Mouse (Mus musculus) forebrain, embryonic 12.5 days (tissue): Measurements from ENCODE around the gene Rbm34. TPM values are rescaled to one million over a fixed set of nuclear protein-coding genes. Genes with fewer than 3 reads are reported as not detected.
A peak's percentile ranks its signal among the peaks of the same experiment; 100 is the strongest.

Experiments
- ATAC-seq: fragments of 200-750 bp; cut with Nextera tagmentation; 2 replicates; pipeline ENCODE4 v1.8.0; 2017; ENCODE audit warnings: moderate TSS enrichment; ENCODE audit not compliant: low FRiP score
- H3K27ac ChIP-seq: fragments of 300-500 bp; sonication (generic); 2 replicates; pipeline ENCODE4 v1.5.1; 2016; ENCODE audit warnings: mild to moderate bottlenecking
- H3K27me3 ChIP-seq: fragments of 300-500 bp; sonication (generic); 2 replicates; pipeline ENCODE4 v1.6.1; 2016; ENCODE audit warnings: mild to moderate bottlenecking
- H3K36me3 ChIP-seq: fragments of 300-500 bp; sonication (generic); replicated peaks from 2 replicates; pipeline ENCODE4 v1.6.1; 2016; ENCODE audit warnings: mild to moderate bottlenecking
- H3K4me1 ChIP-seq: fragments of 300-500 bp; sonication (generic); 2 replicates; pipeline ENCODE4 v1.6.1; 2016
- H3K4me2 ChIP-seq: fragments of 300-500 bp; sonication (generic); 2 replicates; pipeline ENCODE4 v1.6.1; 2016; ENCODE audit warnings: mild to moderate bottlenecking, moderate library complexity
- H3K4me3 ChIP-seq: fragments of 300-500 bp; sonication (generic); replicated peaks from 2 replicates; pipeline ENCODE4 v1.5.1; 2016; ENCODE audit warnings: mild to moderate bottlenecking
- H3K9ac ChIP-seq: fragments of 300-500 bp; sonication (generic); 2 replicates; pipeline ENCODE4 v1.6.1; 2016; ENCODE audit warnings: mild to moderate bottlenecking
- H3K9me3 ChIP-seq: fragments of 300-500 bp; sonication (generic); 2 replicates; pipeline ENCODE4 v1.6.1; 2016
- WGBS: fragments of 180-500 bp; shearing (Covaris S2); methylation state at CpG from one replicate; pipeline ENCODE4 v1.1.7; 2016; 5-methylcytosine and 5-hydroxymethylcytosine counted together
- polyA plus RNA-seq: library from polyadenylated mRNA; unstranded; fragments of >200 nt; fragmentation: Nextera tagmentation; extraction: Ambion mirVana; gene quantifications from 2 replicates; pipeline ENCODE4 v1.2.1, GENCODE M21; 2016

Rbm34 gene
- polyA plus RNA-seq, 1 experiment from 2014 or later = 33.0 TPM

GRCm38 (mm10) chr8:126928028-126928427 is 42.8 kb downstream of the Rbm34 start:
- no peak for ATAC-seq
- H3K4me3 ChIP-seq = no peak overlapping the region
- H3K4me2 ChIP-seq = no peak overlapping the region
- H3K36me3 ChIP-seq = peaks cover 44% of the 10 kb centered on the region
- H3K4me1 ChIP-seq = no peaks in the 10 kb centered on the region
- H3K27ac ChIP-seq = no peak overlapping the region
- H3K9me3 ChIP-seq = no peaks in the 10 kb centered on the region
- no peaks in the 10 kb centered on the region for H3K27me3 ChIP-seq
- H3K9ac ChIP-seq = no peak overlapping the region

- Histone ChIP-seq H3K9ac (no peak overlapping the region), H3K27me3 (no peaks in the 10 kb centered on the region), H3K4me1 (no peaks in the 10 kb centered on the region), H3K4me3 (no peak overlapping the region), H3K9me3 (no peaks in the 10 kb centered on the region), H3K27ac (no peak overlapping the region), H3K36me3 (peaks cover 36% of the 10 kb centered on the region), H3K4me2 (no peak overlapping the region)
- 67% methylated on average over 1 of the region's 1 CpGs for WGBS
- ATAC-seq = no peak
Measured at GRCm38 (mm10) chr8:126927058-126927457, 43.8 kb downstream of the Rbm34 start.

- no peak overlapping the region for H3K27ac ChIP-seq
- no peaks in the 10 kb centered on the region for H3K9me3 ChIP-seq
- no peak for ATAC-seq
- H3K9ac ChIP-seq = no peak overlapping the region
- H3K36me3 ChIP-seq = 0 out of 2 replicates have a peak, but pooled peaks cover 12% of the 10 kb centered on the region
- 92% methylated on average over 7 of the region's 7 CpGs for WGBS
- no peak overlapping the region for H3K4me2 ChIP-seq
- H3K4me1 ChIP-seq = peaks cover 4% of the 10 kb centered on the region; the same call in 1 of the 2 replicates
- H3K4me3 ChIP-seq = no peak overlapping the region
- no peaks in the 10 kb centered on the region for H3K27me3 ChIP-seq
Measured at GRCm38 (mm10) chr8:126922981-126923380, 47.9 kb downstream of the Rbm34 start.

- Histone ChIP-seq H3K9me3 (no peaks in the 10 kb centered on the region), H3K36me3 (0 out of 2 replicates have a peak, but pooled peaks cover 12% of the 10 kb centered on the region), H3K27me3 (no peaks in the 10 kb centered on the region), H3K4me1 (peaks cover 4% of the 10 kb centered on the region; the same call in 1 of the 2 replicates), H3K27ac (no peak overlapping the region), H3K9ac (no peak overlapping the region), H3K4me2 (no peak overlapping the region), H3K4me3 (no peak overlapping the region)
- no peak for ATAC-seq
- 92% methylated on average over 3 of the region's 3 CpGs for WGBS
Measured at GRCm38 (mm10) chr8:126921432-126921831, 49.4 kb downstream of the Rbm34 start.

- Histone ChIP-seq H3K9me3 (no peaks in the 10 kb centered on the region), H3K4me3 (no peak overlapping the region), H3K9ac (no peak overlapping the region), H3K27me3 (no peaks in the 10 kb centered on the region), H3K4me2 (no peak overlapping the region), H3K27ac (no peak overlapping the region), H3K36me3 (0 out of 2 replicates have a peak, but pooled peaks cover 7% of the 10 kb centered on the region), H3K4me1 (peaks cover 4% of the 10 kb centered on the region; the same call in 1 of the 2 replicates)
- ATAC-seq = peak; percentile 84
- whole genome bisulfite sequencing = 32% methylated on average over 3 of the region's 3 CpGs
Measured at GRCm38 (mm10) chr8:126920845-126921244, 50.0 kb downstream of the Rbm34 start.

GRCm38 (mm10) chr8:126920386-126920785 is 50.5 kb downstream of the Rbm34 start:
- H3K9ac ChIP-seq = no peak overlapping the region
- no peaks in the 10 kb centered on the region for H3K9me3 ChIP-seq
- ATAC-seq = no peak
- H3K27me3 ChIP-seq = no peaks in the 10 kb centered on the region
- 0 out of 2 replicates have a peak, but pooled peaks cover 4% of the 10 kb centered on the region for H3K36me3 ChIP-seq
- H3K4me1 ChIP-seq = peaks cover 4% of the 10 kb centered on the region; the same call in 1 of the 2 replicates
- WGBS = 85% methylated on average over 6 of the region's 6 CpGs
- H3K27ac ChIP-seq = no peak overlapping the region
- no peak overlapping the region for H3K4me3 ChIP-seq
- H3K4me2 ChIP-seq = no peak overlapping the region

GRCm38 (mm10) chr8:126919703-126920102 is 51.2 kb downstream of the Rbm34 start:
- no peak for ATAC-seq
- Histone ChIP-seq H3K9me3 (no peaks in the 10 kb centered on the region), H3K36me3 (0 out of 2 replicates have a peak, but pooled peaks cover 3% of the 10 kb centered on the region), H3K4me3 (no peak overlapping the region), H3K27me3 (no peaks in the 10 kb centered on the region), H3K4me1 (peaks cover 6% of the 10 kb centered on the region; the same call in 1 of the 2 replicates), H3K4me2 (no peak overlapping the region), H3K9ac (no peak overlapping the region), H3K27ac (no peak overlapping the region)
- 91% methylated on average over 5 of the region's 5 CpGs for WGBS

- peaks cover 10% of the 10 kb centered on the region; the same call in 1 of the 2 replicates for H3K4me1 ChIP-seq
- H3K4me3 ChIP-seq = no peak overlapping the region
- no peak overlapping the region for H3K27ac ChIP-seq
- H3K36me3 ChIP-seq = 0 out of 2 replicates have a peak, but pooled peaks cover 3% of the 10 kb centered on the region
- no peaks in the 10 kb centered on the region for H3K27me3 ChIP-seq
- no peak for ATAC-seq
- H3K9me3 ChIP-seq = no peaks in the 10 kb centered on the region
- WGBS = 59% methylated on average over 2 of the region's 2 CpGs
- H3K4me2 ChIP-seq = no peak overlapping the region
- H3K9ac ChIP-seq = no peak overlapping the region
Measured at GRCm38 (mm10) chr8:126919255-126919654, 51.6 kb downstream of the Rbm34 start.

- Histone ChIP-seq H3K4me2 (no peak overlapping the region), H3K9me3 (no peaks in the 10 kb centered on the region), H3K27ac (no peak overlapping the region), H3K4me3 (no peak overlapping the region), H3K27me3 (no peaks in the 10 kb centered on the region), H3K9ac (no peak overlapping the region), H3K36me3 (0 out of 2 replicates have a peak, but pooled peaks cover 3% of the 10 kb centered on the region), H3K4me1 (peaks cover 16% of the 10 kb centered on the region)
- no peak for ATAC-seq
- 100% methylated on average over 1 of the region's 1 CpGs for WGBS
Measured at GRCm38 (mm10) chr8:126918356-126918755, 52.5 kb downstream of the Rbm34 start.

- ATAC-seq = no peak
- no peak overlapping the region for H3K9ac ChIP-seq
- peaks cover 18% of the 10 kb centered on the region for H3K4me1 ChIP-seq
- no peaks in the 10 kb centered on the region for H3K36me3 ChIP-seq
- no peaks in the 10 kb centered on the region for H3K9me3 ChIP-seq
- H3K4me3 ChIP-seq = no peak overlapping the region
- H3K27me3 ChIP-seq = no peaks in the 10 kb centered on the region
- 62% methylated on average over 6 of the region's 6 CpGs for WGBS
- no peak overlapping the region for H3K27ac ChIP-seq
- H3K4me2 ChIP-seq = no peak overlapping the region
Measured at GRCm38 (mm10) chr8:126917179-126917905, 53.5 kb downstream of the Rbm34 start.

- H3K4me1 ChIP-seq = peaks cover 18% of the 10 kb centered on the region
- no peak overlapping the region for H3K4me2 ChIP-seq
- no peak overlapping the region for H3K4me3 ChIP-seq
- no peak overlapping the region for H3K27ac ChIP-seq
- no peaks in the 10 kb centered on the region for H3K27me3 ChIP-seq
- no peak for ATAC-seq
- 90% methylated on average over 4 of the region's 4 CpGs for WGBS
- H3K9ac ChIP-seq = no peak overlapping the region
- H3K36me3 ChIP-seq = no peaks in the 10 kb centered on the region
- H3K9me3 ChIP-seq = no peaks in the 10 kb centered on the region
Measured at GRCm38 (mm10) chr8:126916611-126917010, 54.3 kb downstream of the Rbm34 start.

- Histone ChIP-seq H3K9me3 (no peaks in the 10 kb centered on the region), H3K4me3 (no peak overlapping the region), H3K4me2 (no peak overlapping the region), H3K27me3 (no peaks in the 10 kb centered on the region), H3K27ac (0 out of 2 replicates have a peak overlapping the region, but pooled peaks have one; percentile 5), H3K9ac (0 out of 2 replicates have a peak overlapping the region, but pooled peaks have one; percentile 21), H3K4me1 (peaks cover 18% of the 10 kb centered on the region), H3K36me3 (no peaks in the 10 kb centered on the region)
- 47% methylated on average over 10 of the region's 10 CpGs for whole genome bisulfite sequencing
- ATAC-seq = no peak
Measured at GRCm38 (mm10) chr8:126914609-126915375, 56.1 kb downstream of the Rbm34 start.
